Mouse (Mus musculus) C2C12 (cell line): Measurements from ENCODE around the gene Chsy1. TPM values are rescaled to one million over a fixed set of nuclear protein-coding genes. Genes with fewer than 3 reads are reported as not detected.

Source experiments
- H3K27me3 ChIP-seq: one replicate; pipeline ENCODE4 v1.6.1; 2011; ENCODE audit not compliant: control insufficient read depth, insufficient read depth, insufficient read length
- H3K36me3 ChIP-seq: one replicate; pipeline ENCODE4 v1.6.1; 2011; ENCODE audit not compliant: control insufficient read depth, insufficient read depth
- H3K4me3 ChIP-seq: one replicate; pipeline ENCODE4 v1.5.1; 2011; ENCODE audit warnings: mild to moderate bottlenecking, control low read depth; ENCODE audit not compliant: poor library complexity, insufficient read depth, severe bottlenecking
- H3K79me2 ChIP-seq: one replicate; pipeline ENCODE4 v1.6.1; 2011; ENCODE audit not compliant: control insufficient read depth, insufficient read depth
- H3K79me3 ChIP-seq: one replicate; pipeline ENCODE4 v1.6.1; 2011; ENCODE audit warnings: low read depth, control low read depth
- H3ac ChIP-seq: one replicate; pipeline ENCODE3; 2011; ENCODE audit warnings: low read depth; ENCODE audit not compliant: control insufficient read depth, insufficient read length
- CEBPB ChIP-seq: IDR thresholded peaks from one replicate; pipeline ENCODE4 v1.6.1; 2011; ENCODE audit warnings: low read depth, mild to moderate bottlenecking, control low read depth, moderate library complexity
- CTCF ChIP-seq: IDR thresholded peaks from one replicate; pipeline ENCODE4 v1.5.1; 2011; ENCODE audit not compliant: control insufficient read depth, insufficient read depth, insufficient read length
- FOSL1 ChIP-seq: IDR thresholded peaks from one replicate; pipeline ENCODE4 v1.8.0; 2011; ENCODE audit warnings: mild to moderate bottlenecking, low read length; ENCODE audit not compliant: poor library complexity, insufficient read depth, severe bottlenecking
- MAX ChIP-seq: IDR thresholded peaks from one replicate; pipeline ENCODE4 v1.6.1; 2011; ENCODE audit warnings: mild to moderate bottlenecking, control low read depth
- MYOD1 ChIP-seq: IDR thresholded peaks from one replicate; pipeline ENCODE4 v1.6.1; 2011; ENCODE audit warnings: low read depth; ENCODE audit not compliant: control insufficient read depth, insufficient read length
- MYOG ChIP-seq: IDR thresholded peaks from one replicate; pipeline ENCODE4 v1.6.1; 2011; ENCODE audit not compliant: control insufficient read depth, insufficient read length; ENCODE audit errors: extremely low read depth
- USF1 ChIP-seq: IDR thresholded peaks from one replicate; pipeline ENCODE4 v1.6.1; 2011; ENCODE audit warnings: low read depth, mild to moderate bottlenecking, control low read depth, moderate library complexity
- polyA plus RNA-seq: library from polyadenylated mRNA; unstranded; fragments of >200 nt; fragmentation: generic; extraction: Trizol; gene quantifications from one replicate; pipeline ENCODE4 v1.2.1, GENCODE M21; 2012; ENCODE audit warnings: missing spikeins

Chsy1 gene
- polyA plus RNA-seq, 1 experiment, result 25.5 TPM

DNA sequence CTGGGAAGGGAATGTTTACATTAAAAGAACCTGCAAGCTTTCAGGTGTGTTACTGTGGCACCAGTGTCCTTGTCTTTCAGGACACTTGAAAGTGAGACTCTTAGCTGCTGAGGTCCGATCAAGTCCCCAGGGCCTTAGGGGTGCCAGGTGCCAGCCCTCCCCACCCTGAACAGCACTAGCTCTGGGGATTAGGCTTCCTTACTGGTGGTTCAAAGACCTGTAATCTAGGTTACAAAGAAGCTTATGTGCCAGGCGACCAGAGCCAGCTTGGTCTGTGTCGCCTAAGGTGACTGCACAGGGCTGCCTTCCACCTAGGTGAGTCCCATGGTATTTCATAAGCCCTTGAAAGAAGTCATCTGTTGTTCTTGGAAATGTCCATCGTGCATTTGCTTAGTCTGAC lies 66.9 kb downstream of the Chsy1 start:
- H3K4me3 ChIP-seq, result no peak overlapping the region
- H3K36me3 ChIP-seq, result peaks cover 29% of the 10 kb centered on the region
- no peak overlapping the region for H3ac ChIP-seq
- no peaks in the 10 kb centered on the region for H3K27me3 ChIP-seq
- H3K79me3 ChIP-seq, result no peaks in the 10 kb centered on the region
- no peak for TF ChIP-seq MYOD1
- H3K79me2 ChIP-seq, result peaks cover 8% of the 10 kb centered on the region

- TF ChIP-seq FOSL1 (no peak), MYOD1 (no peak), CTCF (no peak), MYOG (no peak), USF1 (no peak)
These were observed 67.6 kb downstream of the Chsy1 start for GRCm38 (mm10) chr7:66176929-66177328.

DNA sequence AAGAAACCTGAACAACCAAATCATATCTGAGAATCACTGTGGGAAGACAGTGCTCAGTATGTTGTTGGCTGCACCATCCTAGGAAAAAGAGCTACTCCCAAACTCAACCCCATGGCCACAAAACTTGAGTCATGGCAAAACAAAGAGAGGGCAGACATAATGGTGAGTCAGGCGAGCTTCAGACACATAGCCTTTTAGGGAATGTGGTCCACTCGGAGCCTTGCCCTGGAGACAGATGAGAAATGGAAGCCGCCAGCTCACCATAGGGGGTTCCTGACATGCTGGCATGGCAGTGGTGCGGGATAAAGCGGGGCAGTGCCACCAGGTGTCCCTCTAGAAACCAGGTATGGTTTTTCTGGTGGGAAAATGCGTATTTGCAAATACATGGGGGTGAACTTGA lies 68.8 kb downstream of the Chsy1 start:
- Histone ChIP-seq H3K79me3 (no peaks in the 10 kb centered on the region), H3K27me3 (no peaks in the 10 kb centered on the region), H3K36me3 (peaks cover 11% of the 10 kb centered on the region), H3K79me2 (no peaks in the 10 kb centered on the region), H3K4me3 (no peak overlapping the region), H3ac (no peak overlapping the region)
- no peak for TF ChIP-seq CEBPB
- TF ChIP-seq MAX, result peak; percentile 76
- TF ChIP-seq MYOD1, result peak; percentile 11
- peak; percentile 53 for TF ChIP-seq FOSL1

More at GRCm38 (mm10) chr7:66176929-66177328, 67.6 kb downstream of the Chsy1 start:
- Histone ChIP-seq H3K79me2 (peaks cover 1% of the 10 kb centered on the region), H3K36me3 (peaks cover 23% of the 10 kb centered on the region), H3K79me3 (no peaks in the 10 kb centered on the region), H3K4me3 (no peak overlapping the region), H3ac (no peak overlapping the region), H3K27me3 (no peaks in the 10 kb centered on the region)

DNA sequence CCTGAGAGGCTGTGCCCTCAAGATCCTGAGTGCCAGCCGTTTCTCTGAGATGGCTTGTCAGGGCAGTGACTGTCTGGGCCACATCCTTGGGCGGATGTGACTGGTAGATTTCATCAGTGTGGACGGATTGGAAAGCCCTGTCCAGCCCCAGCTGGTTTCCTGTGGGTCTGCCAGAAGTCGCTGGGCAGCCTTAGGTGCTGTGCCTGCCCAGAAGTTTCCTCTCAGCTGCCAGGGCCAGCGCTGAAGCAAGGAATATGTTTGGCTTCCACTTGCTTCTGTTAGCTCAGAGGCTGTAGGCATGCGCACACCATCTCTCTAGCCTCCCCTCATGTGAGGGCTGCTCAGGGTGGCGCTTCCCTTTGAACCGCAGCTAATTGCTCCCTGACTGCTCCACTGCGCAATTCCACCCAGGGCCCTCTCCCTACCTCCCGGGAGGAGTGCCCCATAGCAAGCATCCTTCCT lies 69.8 kb downstream of the Chsy1 start:
- Histone ChIP-seq H3K79me2 (no peaks in the 10 kb centered on the region), H3K4me3 (no peak overlapping the region), H3K79me3 (no peaks in the 10 kb centered on the region), H3K27me3 (no peaks in the 10 kb centered on the region), H3ac (peak overlapping the region; percentile 26), H3K36me3 (peaks cover 8% of the 10 kb centered on the region)
- TF ChIP-seq MYOD1 (peak; percentile 2), USF1 (no peak), CTCF (no peak), MYOG (no peak), MAX (no peak), CEBPB (no peak), FOSL1 (no peak)

DNA sequence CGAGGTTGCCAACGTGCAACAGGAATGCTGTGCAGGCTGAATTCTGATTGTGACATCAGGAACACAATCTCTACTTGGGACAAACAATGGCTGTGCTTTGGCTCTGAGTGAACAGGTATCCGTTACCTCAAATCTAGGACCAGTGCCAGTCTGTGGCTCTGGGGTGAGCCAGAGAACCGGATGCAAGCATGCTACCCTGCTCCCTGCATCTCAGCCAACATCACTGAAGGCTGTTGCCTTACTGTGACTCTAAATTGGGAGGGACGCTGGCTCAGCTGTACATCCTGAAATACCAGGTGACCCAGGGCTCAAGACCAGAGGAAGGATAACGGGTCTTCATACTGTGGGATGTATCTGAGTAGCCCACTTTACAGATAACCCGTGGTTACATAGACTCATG lies 70.4 kb downstream of the Chsy1 start:
- no peak for TF ChIP-seq CTCF
- no peak for TF ChIP-seq CEBPB
- Histone ChIP-seq H3K36me3 (peaks cover 3% of the 10 kb centered on the region), H3K4me3 (no peak overlapping the region), H3K27me3 (no peaks in the 10 kb centered on the region), H3K79me2 (no peaks in the 10 kb centered on the region), H3K79me3 (no peaks in the 10 kb centered on the region), H3ac (no peak overlapping the region)

DNA sequence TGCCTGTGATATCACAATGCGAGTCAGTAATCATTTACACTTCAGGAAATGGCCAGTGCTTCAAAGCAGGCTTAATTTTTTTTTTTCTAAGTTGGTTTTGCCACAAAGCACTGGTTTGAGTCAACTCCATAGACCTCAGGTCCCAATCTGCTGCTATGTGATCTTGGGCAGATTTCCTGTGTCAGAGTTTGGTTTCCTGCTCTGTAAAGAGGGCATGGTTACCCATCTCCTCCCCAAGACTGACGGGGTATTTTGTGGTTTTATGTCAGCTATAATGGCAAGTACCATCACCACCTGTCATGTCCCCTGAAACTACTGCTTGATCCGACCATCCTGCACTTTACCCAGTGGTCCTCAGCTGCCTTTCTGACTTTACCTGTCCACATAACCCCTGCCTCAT lies 70.9 kb downstream of the Chsy1 start:
- Histone ChIP-seq H3K4me3 (no peak overlapping the region), H3K79me2 (no peaks in the 10 kb centered on the region), H3ac (no peak overlapping the region), H3K27me3 (no peaks in the 10 kb centered on the region), H3K79me3 (no peaks in the 10 kb centered on the region), H3K36me3 (no peaks in the 10 kb centered on the region)
- TF ChIP-seq MAX, result no peak
- TF ChIP-seq CEBPB, result no peak
- no peak for TF ChIP-seq CTCF
- peak; percentile 72 for TF ChIP-seq MYOD1
- TF ChIP-seq USF1, result no peak
